Mouse (Mus musculus) neural tube, embryonic 12.5 days (tissue): Measurements from ENCODE around the gene Fut8. TPM values are rescaled to one million over a fixed set of nuclear protein-coding genes. Genes with fewer than 3 reads are reported as not detected.

Experiments used
- ATAC-seq: fragments of 200-750 bp; cut with Nextera tagmentation; 2 replicates; pipeline ENCODE4 v1.8.0; 2017; ENCODE audit warnings: low read depth, mild to moderate bottlenecking, moderate TSS enrichment, moderate library complexity; ENCODE audit not compliant: low FRiP score
- H3K27ac ChIP-seq: fragments of 300-500 bp; sonication (generic); 2 replicates; pipeline ENCODE4 v1.5.1; 2016
- H3K27me3 ChIP-seq: fragments of 300-500 bp; sonication (generic); replicated peaks from 2 replicates; pipeline ENCODE4 v1.6.1; 2016; ENCODE audit warnings: mild to moderate bottlenecking
- H3K36me3 ChIP-seq: fragments of 300-500 bp; sonication (generic); 2 replicates; pipeline ENCODE4 v1.6.1; 2016; ENCODE audit warnings: mild to moderate bottlenecking
- H3K4me1 ChIP-seq: fragments of 300-500 bp; sonication (generic); 2 replicates; pipeline ENCODE4 v1.6.1; 2016
- H3K4me2 ChIP-seq: fragments of 300-500 bp; sonication (generic); replicated peaks from 2 replicates; pipeline ENCODE4 v1.6.1; 2016; ENCODE audit warnings: mild to moderate bottlenecking
- H3K4me3 ChIP-seq: fragments of 300-500 bp; sonication (generic); 2 replicates; pipeline ENCODE4 v1.5.1; 2016
- H3K9ac ChIP-seq: fragments of 300-500 bp; sonication (generic); 2 replicates; pipeline ENCODE4 v1.6.1; 2016; ENCODE audit warnings: mild to moderate bottlenecking
- H3K9me3 ChIP-seq: fragments of 300-500 bp; sonication (generic); 2 replicates; pipeline ENCODE4 v1.6.1; 2016; ENCODE audit warnings: mild to moderate bottlenecking
- WGBS: fragments of 180-500 bp; shearing (Covaris S2); methylation state at CpG from one replicate; pipeline ENCODE4 v1.1.7; 2016; 5-methylcytosine and 5-hydroxymethylcytosine counted together
- polyA plus RNA-seq: library from polyadenylated mRNA; unstranded; fragments of >200 nt; fragmentation: Nextera tagmentation; extraction: Ambion mirVana; gene quantifications from 2 replicates; pipeline ENCODE4 v1.2.1, GENCODE M21; 2016

Fut8 gene
- 38.9 and 42.6 TPM in 2 replicates for polyA plus RNA-seq

DNA sequence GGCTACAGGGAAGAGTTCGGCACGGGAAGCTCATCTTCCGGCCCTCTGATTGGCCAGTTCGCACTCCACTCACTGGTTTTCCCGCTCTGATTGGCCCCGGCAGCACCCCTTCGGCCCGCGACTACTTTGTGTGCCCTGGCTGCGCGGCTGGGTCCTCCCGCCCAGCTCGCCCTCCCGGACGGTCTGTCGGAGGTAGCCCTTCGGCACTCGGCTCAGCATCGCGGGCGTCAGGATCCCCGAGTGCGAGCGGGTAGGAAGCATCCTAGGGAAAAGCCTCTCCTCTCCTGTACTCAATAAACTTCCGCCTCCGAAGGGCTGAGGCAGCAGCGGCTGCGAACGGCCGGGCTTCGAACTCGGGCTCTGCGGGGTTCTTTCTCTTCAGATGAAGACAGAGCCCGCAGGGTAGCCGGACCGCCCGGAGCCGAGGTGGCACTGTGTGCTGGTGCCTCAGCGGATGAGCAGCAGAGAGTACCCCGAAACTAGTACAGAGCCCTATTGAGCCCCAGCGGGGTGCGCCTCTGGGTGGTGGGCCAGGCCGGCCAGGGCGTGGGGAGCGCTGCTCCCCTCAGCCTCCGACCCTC is at the start of gene Fut8:
Fut8 (plus strand) TSS at position 176 of the 581 bp plus-strand sequence.
- Histone ChIP-seq H3K4me3 (peak within 1 kb of the TSS; percentile 84), H3K4me2 (peak within 1 kb of the TSS; percentile 80), H3K36me3 (no peaks in the 10 kb centered on the region), H3K9ac (peak within 1 kb of the TSS; percentile 87), H3K27me3 (no peaks in the 10 kb centered on the region), H3K4me1 (no peaks in the 10 kb centered on the region; the same call in 1 of the 2 replicates), H3K27ac (peak within 1 kb of the TSS; percentile 98), H3K9me3 (no peaks in the 10 kb centered on the region)
- peak; percentile 88 for ATAC-seq
- WGBS, result 0% methylated on average over 46 of the region's 46 CpGs

DNA sequence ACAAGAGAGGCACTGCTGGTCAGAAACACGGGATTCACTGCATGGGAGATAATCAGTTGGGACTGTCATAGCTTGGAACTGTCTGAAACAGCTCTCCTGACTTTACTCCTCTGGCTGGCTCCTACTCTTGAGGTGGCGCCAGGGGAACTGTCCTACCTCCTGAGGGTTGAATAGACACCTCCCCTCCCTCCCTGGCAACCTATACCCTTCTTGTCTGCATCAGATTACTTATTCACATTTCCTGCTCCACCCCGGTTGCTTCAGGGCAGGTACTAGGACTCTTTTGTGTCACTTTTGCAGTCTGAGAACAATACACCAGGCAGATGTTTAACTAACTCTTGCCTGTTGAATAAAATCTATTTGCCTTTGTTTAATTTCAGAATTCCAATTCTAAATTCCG is 48.8 kb upstream of the Fut8 start:
- Histone ChIP-seq H3K27ac (no peak overlapping the region), H3K9me3 (no peaks in the 10 kb centered on the region), H3K4me2 (no peak overlapping the region), H3K4me3 (no peak overlapping the region), H3K9ac (no peak overlapping the region), H3K36me3 (no peaks in the 10 kb centered on the region), H3K27me3 (no peaks in the 10 kb centered on the region), H3K4me1 (no peaks in the 10 kb centered on the region)
- ATAC-seq, result no peak
- 73% methylated on average over 4 of the region's 4 CpGs for WGBS

DNA sequence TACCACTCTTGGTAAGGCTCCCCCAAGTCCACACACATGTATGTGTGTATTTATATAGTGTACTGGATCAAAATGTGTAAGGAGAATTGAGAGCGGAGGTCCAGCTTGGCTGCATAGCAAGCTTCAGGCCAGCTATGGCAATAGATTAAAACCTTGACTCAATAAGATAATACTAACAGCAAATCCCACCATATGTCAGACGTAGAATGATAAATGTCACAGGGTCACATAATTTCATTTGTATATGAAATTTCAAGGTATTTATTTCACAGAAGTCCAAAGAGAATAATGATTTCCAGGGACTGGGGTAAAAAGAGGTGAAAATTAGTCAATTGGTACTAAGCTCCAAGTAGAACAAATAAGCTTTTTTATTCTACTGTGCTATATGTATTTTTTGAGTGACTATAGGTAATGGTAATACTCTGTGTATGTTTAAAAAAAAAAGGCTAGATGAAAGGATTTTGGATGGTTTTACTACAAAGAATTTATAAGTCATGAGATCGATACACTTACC is 47.9 kb upstream of the Fut8 start:
- WGBS, result 94% methylated on average over 3 of the region's 3 CpGs
- Histone ChIP-seq H3K9me3 (no peaks in the 10 kb centered on the region), H3K4me3 (no peak overlapping the region), H3K27ac (no peak overlapping the region), H3K4me1 (no peaks in the 10 kb centered on the region), H3K27me3 (no peaks in the 10 kb centered on the region), H3K36me3 (no peaks in the 10 kb centered on the region), H3K4me2 (no peak overlapping the region), H3K9ac (no peak overlapping the region)
- no peak for ATAC-seq

DNA sequence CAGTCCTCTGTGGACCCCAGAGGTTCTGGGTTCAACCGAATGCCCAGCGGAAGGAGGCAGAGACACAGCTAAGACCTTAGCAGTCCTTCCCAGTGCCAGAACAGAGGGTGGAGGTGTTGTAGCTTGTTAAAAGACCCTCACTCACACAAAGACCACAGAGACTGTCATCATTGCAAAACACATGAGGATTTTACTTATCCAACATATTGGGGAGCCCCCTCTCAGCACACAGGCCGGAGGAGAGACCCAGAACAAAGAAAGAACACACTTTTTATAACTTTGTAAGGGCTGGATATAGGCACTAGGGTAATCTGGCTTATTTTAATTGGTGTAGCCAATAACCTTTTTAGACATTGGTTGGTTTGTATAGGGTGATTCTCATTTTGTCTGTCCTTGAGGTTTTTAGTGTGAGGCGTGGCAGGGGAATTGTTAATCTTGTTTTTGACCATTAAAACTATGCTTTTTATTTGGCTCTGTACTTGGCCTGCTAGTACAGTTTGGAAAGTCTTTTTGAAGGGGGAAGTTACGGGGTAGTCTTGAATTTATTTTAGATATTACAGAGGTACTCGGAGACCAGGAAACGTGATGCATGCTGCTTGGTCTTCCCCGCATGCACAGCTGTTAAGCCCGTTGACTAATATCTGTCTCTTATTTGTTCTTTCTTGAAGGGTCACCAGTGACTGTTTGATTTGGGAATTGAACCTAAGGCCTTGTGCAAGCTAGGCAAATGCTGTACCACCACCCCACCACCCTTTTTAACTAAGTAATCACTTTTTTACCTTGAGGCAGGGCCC is 46.2 kb upstream of the Fut8 start:
- WGBS, result 92% methylated on average over 9 of the region's 9 CpGs

DNA sequence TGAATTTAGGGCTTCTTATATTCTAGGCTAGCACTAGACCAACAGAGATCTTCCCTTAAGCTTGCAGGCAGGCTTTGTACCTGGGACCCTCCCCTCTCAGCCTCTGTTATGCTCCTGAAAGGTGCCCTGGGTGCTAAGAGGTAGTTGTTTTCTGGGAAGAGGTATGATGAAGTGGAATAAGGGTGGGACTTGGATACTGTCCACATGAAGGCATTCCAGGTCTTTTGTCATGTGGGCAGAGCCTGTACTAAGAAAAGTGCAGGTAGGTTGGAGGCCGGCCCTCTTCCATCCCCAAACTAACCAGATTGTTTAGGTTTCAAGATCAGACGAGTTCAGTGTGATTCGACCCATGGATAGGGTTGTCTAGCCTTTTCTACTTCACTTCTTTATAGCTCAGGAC is 45.2 kb upstream of the Fut8 start:
- Histone ChIP-seq H3K36me3 (no peaks in the 10 kb centered on the region), H3K27ac (no peak overlapping the region), H3K9me3 (peaks cover 5% of the 10 kb centered on the region; the same call in 1 of the 2 replicates), H3K9ac (no peak overlapping the region), H3K4me3 (no peak overlapping the region), H3K4me2 (no peak overlapping the region), H3K27me3 (no peaks in the 10 kb centered on the region), H3K4me1 (no peaks in the 10 kb centered on the region)
- ATAC-seq, result no peak
- WGBS, result 90% methylated on average over 3 of the region's 3 CpGs

More for the DNA sequence above, 46.2 kb upstream of the Fut8 start:
- Histone ChIP-seq H3K36me3 (no peaks in the 10 kb centered on the region), H3K4me2 (no peak overlapping the region), H3K27me3 (no peaks in the 10 kb centered on the region), H3K27ac (no peak overlapping the region), H3K4me1 (no peaks in the 10 kb centered on the region), H3K9me3 (peaks cover 5% of the 10 kb centered on the region; the same call in 1 of the 2 replicates), H3K9ac (no peak overlapping the region), H3K4me3 (no peak overlapping the region)
- no peak for ATAC-seq

DNA sequence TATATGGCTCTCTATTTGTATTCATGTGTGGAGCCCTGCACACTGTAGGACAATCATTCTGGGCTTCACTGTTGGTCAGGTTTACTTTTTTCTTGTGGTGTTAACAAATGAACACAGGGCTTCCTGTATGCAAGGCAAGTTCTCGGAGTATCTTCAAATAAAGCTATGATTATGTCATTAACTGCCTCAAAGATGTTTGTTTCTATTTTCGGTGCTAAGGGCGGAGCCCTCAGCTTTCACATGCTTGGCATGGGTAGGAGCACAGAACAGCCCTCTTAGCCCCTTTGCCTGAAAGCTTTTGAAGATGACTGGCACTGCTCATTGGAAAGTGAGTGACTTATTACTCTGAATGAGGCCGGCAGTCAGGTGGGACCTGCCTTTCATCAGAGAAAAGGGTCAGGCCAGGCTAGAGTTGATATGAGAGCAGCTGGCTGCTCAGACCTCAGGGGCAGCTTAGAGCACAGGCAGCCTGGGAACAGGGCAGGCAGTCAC is 44.7 kb upstream of the Fut8 start:
- H3K27me3 ChIP-seq, result no peaks in the 10 kb centered on the region
- 89% methylated on average over 4 of the region's 4 CpGs for WGBS
- no peak overlapping the region for H3K27ac ChIP-seq
- H3K4me2 ChIP-seq, result no peak overlapping the region
- no peak for ATAC-seq
- no peaks in the 10 kb centered on the region for H3K4me1 ChIP-seq
- no peak overlapping the region for H3K9ac ChIP-seq
- peaks cover 5% of the 10 kb centered on the region; the same call in 1 of the 2 replicates for H3K9me3 ChIP-seq
- H3K36me3 ChIP-seq, result no peaks in the 10 kb centered on the region
- H3K4me3 ChIP-seq, result no peak overlapping the region

DNA sequence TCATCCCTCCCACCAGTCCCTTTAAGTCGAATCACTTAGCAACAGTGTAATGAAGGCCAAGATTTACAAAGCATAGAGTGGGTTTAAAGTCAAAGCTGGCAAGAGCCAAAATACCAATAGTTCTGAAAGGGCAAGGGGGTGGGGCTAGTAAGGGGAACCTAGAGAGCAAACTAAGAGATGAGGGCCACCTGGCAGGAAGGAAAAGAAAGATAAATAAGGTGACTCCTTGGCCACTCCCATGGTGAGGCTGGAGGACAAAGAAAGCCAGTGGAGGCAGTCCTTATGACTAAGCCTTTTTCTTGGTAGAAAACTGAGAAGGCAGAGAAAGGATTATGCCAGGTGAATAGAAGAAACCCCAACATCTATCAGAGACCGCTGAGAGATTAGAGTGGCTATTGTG is 42.9 kb upstream of the Fut8 start:
- 80% methylated on average over 2 of the region's 2 CpGs for WGBS

DNA sequence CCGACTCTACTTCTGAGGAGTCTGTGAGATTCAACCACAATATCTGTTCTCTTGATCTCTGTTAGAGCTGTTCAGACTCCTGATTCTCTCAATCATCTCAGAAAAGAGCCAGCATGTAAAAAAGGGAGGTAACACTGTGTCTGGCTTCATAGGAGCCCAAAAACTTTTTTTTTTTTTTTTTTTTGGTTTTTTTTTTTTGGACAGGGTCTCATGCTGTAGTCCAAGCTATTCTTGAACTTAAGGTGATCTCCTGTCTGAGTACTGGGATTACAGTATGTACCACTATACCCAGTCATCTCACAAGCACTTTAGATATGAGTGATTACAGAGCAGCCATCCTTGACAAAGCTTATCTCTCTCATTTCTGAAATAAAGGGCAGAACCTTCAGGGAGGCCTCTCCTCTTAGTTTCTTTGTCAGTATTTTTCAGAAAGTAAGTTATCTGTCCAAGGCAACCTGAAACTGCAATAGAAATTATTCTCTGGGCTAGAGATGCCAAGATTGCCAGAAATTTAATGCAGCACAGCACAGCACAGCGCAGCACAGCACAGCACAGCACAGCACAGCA is 41.3 kb upstream of the Fut8 start:
- H3K4me1 ChIP-seq, result no peaks in the 10 kb centered on the region
- H3K4me2 ChIP-seq, result no peak overlapping the region
- H3K9ac ChIP-seq, result no peak overlapping the region
- H3K27me3 ChIP-seq, result no peaks in the 10 kb centered on the region
- 96% methylated on average over 2 of the region's 2 CpGs for WGBS
- H3K4me3 ChIP-seq, result no peak overlapping the region
- H3K9me3 ChIP-seq, result peaks cover 5% of the 10 kb centered on the region; the same call in 1 of the 2 replicates
- no peak overlapping the region for H3K27ac ChIP-seq
- ATAC-seq, result no peak
- no peaks in the 10 kb centered on the region for H3K36me3 ChIP-seq

More for the DNA sequence above, 42.9 kb upstream of the Fut8 start:
- no peak for ATAC-seq
- H3K9me3 ChIP-seq, result peaks cover 5% of the 10 kb centered on the region; the same call in 1 of the 2 replicates
- H3K36me3 ChIP-seq, result no peaks in the 10 kb centered on the region
- no peak overlapping the region for H3K4me2 ChIP-seq
- H3K4me3 ChIP-seq, result no peak overlapping the region
- no peak overlapping the region for H3K27ac ChIP-seq
- H3K27me3 ChIP-seq, result no peaks in the 10 kb centered on the region
- no peaks in the 10 kb centered on the region for H3K4me1 ChIP-seq
- H3K9ac ChIP-seq, result no peak overlapping the region

DNA sequence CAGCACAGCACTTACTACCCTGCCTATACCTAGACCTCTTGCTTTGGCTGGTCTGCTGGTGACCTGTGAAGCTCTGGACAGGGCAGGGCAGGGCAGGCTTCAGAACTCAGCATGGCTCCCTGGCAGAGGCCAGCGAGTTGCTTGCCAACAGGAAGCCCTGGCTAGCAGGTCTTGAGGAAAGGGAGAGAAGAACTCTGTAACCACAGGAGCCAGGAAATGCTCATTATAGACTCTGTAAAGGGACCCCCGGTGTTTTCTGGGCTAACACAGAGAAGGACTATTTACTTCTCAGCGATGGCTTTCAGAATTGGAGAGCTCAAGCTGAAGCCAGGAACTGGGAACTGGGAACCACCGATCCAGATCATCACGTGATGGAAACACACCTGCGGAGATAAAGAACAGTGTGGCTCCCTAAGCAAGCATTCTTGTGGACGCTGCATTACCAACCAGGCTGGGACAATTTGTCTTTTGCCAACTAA is 40.8 kb upstream of the Fut8 start:
- no peak overlapping the region for H3K9ac ChIP-seq
- H3K4me3 ChIP-seq, result no peak overlapping the region
- H3K36me3 ChIP-seq, result no peaks in the 10 kb centered on the region
- WGBS, result 73% methylated on average over 7 of the region's 7 CpGs
- H3K4me1 ChIP-seq, result no peaks in the 10 kb centered on the region
- H3K27ac ChIP-seq, result no peak overlapping the region
- peaks cover 5% of the 10 kb centered on the region; the same call in 1 of the 2 replicates for H3K9me3 ChIP-seq
- H3K4me2 ChIP-seq, result no peak overlapping the region
- no peak for ATAC-seq
- no peaks in the 10 kb centered on the region for H3K27me3 ChIP-seq

DNA sequence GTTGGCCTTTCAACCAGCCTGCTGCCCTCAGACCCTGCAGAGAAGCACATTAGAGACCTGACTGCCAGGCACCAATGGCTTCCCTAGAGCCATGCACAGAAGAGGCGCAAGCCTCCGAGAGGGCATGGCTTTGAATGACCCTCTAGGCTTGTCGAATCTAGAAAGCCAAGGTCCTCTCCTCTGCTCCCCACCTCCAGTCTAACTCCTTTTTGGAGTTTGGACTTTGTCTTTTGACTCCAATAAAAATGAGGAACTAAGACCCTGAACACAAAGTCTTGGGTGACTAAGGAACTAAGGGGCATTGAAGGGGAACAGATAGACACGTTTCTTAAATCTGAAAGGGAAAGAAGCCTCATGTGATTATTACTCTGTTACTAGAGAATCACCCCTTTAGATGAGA is 39.7 kb upstream of the Fut8 start:
- ATAC-seq, result no peak

DNA sequence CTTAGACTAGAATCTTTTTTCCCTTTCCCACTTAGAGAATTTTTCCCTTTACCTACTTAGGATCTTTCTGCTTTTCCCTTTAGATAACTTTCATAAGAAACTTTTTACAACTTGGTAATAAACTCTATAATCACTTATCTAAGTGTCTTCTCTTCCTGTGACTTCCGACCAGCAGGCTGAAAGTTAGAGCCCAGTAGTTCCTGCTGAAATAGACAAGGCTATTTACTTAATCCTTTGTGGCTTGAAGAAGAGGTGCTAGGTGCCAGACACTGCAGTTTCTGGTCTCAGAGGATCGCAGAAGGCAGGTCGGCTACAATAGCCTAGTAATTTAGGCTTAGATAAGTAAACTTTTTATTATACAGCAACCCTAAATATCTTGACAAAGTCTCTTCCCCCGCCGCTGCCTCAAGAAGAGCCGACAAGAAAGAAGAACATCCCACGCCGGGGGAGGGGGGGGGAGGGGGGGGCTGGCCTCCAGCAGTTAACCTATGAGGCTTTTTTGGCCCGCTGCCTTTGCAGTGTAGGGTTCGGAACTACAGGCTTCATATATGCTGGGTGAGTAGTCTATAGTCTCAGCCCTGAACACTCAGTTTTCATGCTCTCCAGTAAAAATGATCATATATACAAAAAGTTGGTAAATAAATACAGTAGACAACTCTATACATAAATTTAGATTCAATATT is 36.3 kb upstream of the Fut8 start:
- H3K4me2 ChIP-seq, result no peak overlapping the region
- no peaks in the 10 kb centered on the region for H3K9me3 ChIP-seq
- H3K27ac ChIP-seq, result no peak overlapping the region
- H3K27me3 ChIP-seq, result no peaks in the 10 kb centered on the region
- 39% methylated on average over 10 of the region's 10 CpGs for WGBS
- no peak overlapping the region for H3K4me3 ChIP-seq
- no peak for ATAC-seq
- H3K4me1 ChIP-seq, result no peaks in the 10 kb centered on the region
- H3K36me3 ChIP-seq, result no peaks in the 10 kb centered on the region
- no peak overlapping the region for H3K9ac ChIP-seq

More for the DNA sequence above, 39.7 kb upstream of the Fut8 start:
- Histone ChIP-seq H3K36me3 (no peaks in the 10 kb centered on the region), H3K9me3 (peaks cover 5% of the 10 kb centered on the region; the same call in 1 of the 2 replicates), H3K4me1 (no peaks in the 10 kb centered on the region), H3K27ac (no peak overlapping the region), H3K4me3 (no peak overlapping the region), H3K4me2 (no peak overlapping the region), H3K9ac (no peak overlapping the region), H3K27me3 (no peaks in the 10 kb centered on the region)
- WGBS, result 91% methylated on average over 4 of the region's 4 CpGs
